Mouse (Mus musculus): ENCODE measurements around the gene Prdm10. TPM values are rescaled to one million over a fixed set of nuclear protein-coding genes. Genes with fewer than 3 reads are reported as not detected.

The Prdm10 gene
- polyA plus RNA-seq, 2 experiments = 2.3 to 4.9 TPM

DNA sequence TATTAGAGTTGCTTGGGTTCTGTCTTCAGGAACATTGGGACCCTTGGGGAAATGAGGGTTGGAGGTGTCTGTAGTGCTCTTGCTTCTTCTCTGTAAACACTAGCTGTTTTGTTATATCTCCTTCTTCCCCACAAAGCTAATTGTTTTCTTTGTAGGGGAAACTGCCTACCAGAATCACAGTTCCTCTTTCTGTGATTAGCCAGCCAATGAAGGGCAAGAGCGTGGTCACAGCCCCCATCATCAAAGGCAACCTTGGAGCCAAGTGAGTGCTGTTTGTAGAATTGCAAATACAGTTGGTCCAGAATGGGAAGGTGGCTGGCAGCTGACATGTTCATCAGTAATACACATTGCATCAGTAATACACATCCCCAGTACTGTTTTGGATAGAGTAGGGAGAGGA is 138.5 kb downstream of the Prdm10 start:
- no peak for TF ChIP-seq CTCF (IDR thresholded peaks at IDR 0.05; ENCODE audit: low read depth)
- no peak for TF ChIP-seq EP300 (IDR thresholded peaks at IDR 0.05; ENCODE audit: low read depth)
- H3K27me3 ChIP-seq (ENCODE audit: control insufficient read depth, insufficient read depth, low read length) = no peaks in the 10 kb centered on the region
- ATAC-seq (ENCODE audit: insufficient read depth) = no peak
- no peak overlapping the region for H3K4me2 ChIP-seq (ENCODE audit: low read depth)
- H3K9me3 ChIP-seq (ENCODE audit: control insufficient read depth, low read length) = no peaks in the 10 kb centered on the region
- no peak for DNase-seq (ENCODE audit: low read depth in 3 of 3, low spot score in 3 of 3)
- no peak overlapping the region for H3K27ac ChIP-seq
- H3K9ac ChIP-seq (replicated peaks) = no peak overlapping the region
- H3K36me3 ChIP-seq (replicated peaks; ENCODE audit: control insufficient read depth, insufficient read depth, low read depth) = peaks cover 37% of the 10 kb centered on the region
- H3K4me1 ChIP-seq (replicated peaks; ENCODE audit: control insufficient read depth in 2 of 2, insufficient read depth in 2 of 2, low read length in 1 of 2) = peaks cover 9% of the 10 kb centered on the region in 2 experiments
- no peak overlapping the region for H3K4me3 ChIP-seq (ENCODE audit: insufficient read depth in 1 of 2, low read depth in 2 of 2, low read length in 2 of 2)
- 74% methylated on average over 1 of the region's 1 CpGs for WGBS (ENCODE audit: insufficient replicate concordance)

- 30% methylated on average over 5 of the region's 5 CpGs for WGBS (ENCODE audit: insufficient replicate concordance)
- no peaks in the 10 kb centered on the region for H3K9me3 ChIP-seq (ENCODE audit: control insufficient read depth, low read length)
- no peak overlapping the region for H3K4me3 ChIP-seq (ENCODE audit: insufficient read depth in 1 of 2, low read depth in 2 of 2, low read length in 2 of 2)
- H3K27me3 ChIP-seq (ENCODE audit: control insufficient read depth, insufficient read depth, low read length) = no peaks in the 10 kb centered on the region
- H3K36me3 ChIP-seq (replicated peaks; ENCODE audit: control insufficient read depth, insufficient read depth, low read depth) = peaks cover 17% of the 10 kb centered on the region
- H3K9ac ChIP-seq (replicated peaks) = peak overlapping the region; percentile 7; the same call in 1 of the 2 replicates
- no peak for TF ChIP-seq CTCF (IDR thresholded peaks at IDR 0.05; ENCODE audit: low read depth)
- peaks cover 9 to 11% of the 10 kb centered on the region in 2 experiments for H3K4me1 ChIP-seq (replicated peaks; ENCODE audit: control insufficient read depth in 2 of 2, insufficient read depth in 2 of 2, low read length in 1 of 2)
- ATAC-seq (ENCODE audit: insufficient read depth) = peak; percentile 95
- H3K27ac ChIP-seq = no peak overlapping the region
- peak; percentile 32 to 44 (median 32) for DNase-seq (ENCODE audit: low read depth in 3 of 3, low spot score in 3 of 3)
- H3K4me2 ChIP-seq (ENCODE audit: low read depth) = peak overlapping the region; percentile 33
Measured at GRCm38 (mm10) chr9:31422143-31422542, 141.8 kb downstream of the Prdm10 start.

DNA sequence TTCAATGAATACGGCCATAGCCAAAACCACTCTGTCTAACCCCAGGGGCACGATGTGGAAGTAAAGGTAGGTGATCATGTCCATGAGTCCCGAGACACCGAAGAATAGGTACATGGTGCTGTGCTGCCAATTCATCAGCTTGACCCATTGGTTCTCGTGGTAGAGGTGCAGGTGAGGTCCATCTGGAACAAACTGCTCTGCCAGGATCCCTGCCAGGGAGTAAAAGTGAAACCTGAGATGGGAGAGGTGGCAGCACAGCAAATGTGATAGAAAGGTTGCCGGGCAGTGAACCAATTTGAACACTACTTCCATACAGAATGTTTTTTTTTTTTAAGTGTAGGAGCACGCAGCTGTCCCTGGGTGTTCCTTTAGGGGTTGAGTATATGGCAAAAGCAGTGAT is 148.6 kb downstream of the Prdm10 start:
- no peak overlapping the region for H3K4me2 ChIP-seq (ENCODE audit: low read depth)
- H3K4me1 ChIP-seq (replicated peaks; ENCODE audit: control insufficient read depth in 2 of 2, insufficient read depth in 2 of 2, low read length in 1 of 2) = 0 out of 4 replicates have a peak, but pooled peaks cover 0 to 2% of the 10 kb centered on the region in 2 experiments
- no peaks in the 10 kb centered on the region for H3K9me3 ChIP-seq (ENCODE audit: control insufficient read depth, low read length)
- H3K27ac ChIP-seq = no peak overlapping the region
- TF ChIP-seq EP300 (IDR thresholded peaks at IDR 0.05; ENCODE audit: low read depth) = no peak
- H3K4me3 ChIP-seq (ENCODE audit: insufficient read depth in 1 of 2, low read depth in 2 of 2, low read length in 2 of 2) = no peak overlapping the region
- no peaks in the 10 kb centered on the region for H3K36me3 ChIP-seq (replicated peaks; ENCODE audit: control insufficient read depth, insufficient read depth, low read depth)
- WGBS (ENCODE audit: insufficient replicate concordance) = 71% methylated on average over 7 of the region's 7 CpGs
- no peaks in the 10 kb centered on the region for H3K27me3 ChIP-seq (ENCODE audit: control insufficient read depth, insufficient read depth, low read length)
- ATAC-seq (ENCODE audit: insufficient read depth) = no peak
- DNase-seq (ENCODE audit: low read depth in 3 of 3, low spot score in 3 of 3) = no peak
- no peak overlapping the region for H3K9ac ChIP-seq (replicated peaks)

GRCm38 (mm10) chr9:31430011-31430410 is 149.7 kb downstream of the Prdm10 start:
- no peak for DNase-seq (ENCODE audit: low read depth in 3 of 3, low spot score in 3 of 3)
- no peaks in the 10 kb centered on the region for H3K36me3 ChIP-seq (replicated peaks; ENCODE audit: control insufficient read depth, insufficient read depth, low read depth)
- H3K27ac ChIP-seq = no peak overlapping the region

More at GRCm38 (mm10) chr9:31430011-31430410, 149.7 kb downstream of the Prdm10 start:
- H3K9ac ChIP-seq (replicated peaks) = no peak overlapping the region
- no peak for ATAC-seq (ENCODE audit: insufficient read depth)
- no peak overlapping the region for H3K4me2 ChIP-seq (ENCODE audit: low read depth)
- no peaks in the 10 kb centered on the region for H3K9me3 ChIP-seq (ENCODE audit: control insufficient read depth, low read length)
- WGBS (ENCODE audit: insufficient replicate concordance) = 60% methylated on average over 9 of the region's 9 CpGs
- no peaks in the 10 kb centered on the region for H3K27me3 ChIP-seq (ENCODE audit: control insufficient read depth, insufficient read depth, low read length)
- TF ChIP-seq CTCF (IDR thresholded peaks at IDR 0.05; ENCODE audit: low read depth) = no peak
- no peak for TF ChIP-seq EP300 (IDR thresholded peaks at IDR 0.05; ENCODE audit: low read depth)
- H3K4me3 ChIP-seq (ENCODE audit: insufficient read depth in 1 of 2, low read depth in 2 of 2, low read length in 2 of 2) = no peak overlapping the region
- H3K4me1 ChIP-seq (replicated peaks; ENCODE audit: control insufficient read depth in 2 of 2, insufficient read depth in 2 of 2, low read length in 1 of 2) = no peaks in the 10 kb centered on the region

Other genes starting within 250 kb of the Prdm10 start
- 3.0 and 4.0 TPM in 2 replicates for gene Zbtb44, start 249.9 kb upstream of the Prdm10 start, polyA plus RNA-seq (2012; rRNA removed)
- 5.6 and 6.3 TPM in 2 replicates for gene Zbtb44, start 249.9 kb upstream of the Prdm10 start, polyA plus RNA-seq (2014; fragmentation: Nextera tagmentation; extraction: Ambion mirVana)
- 0.22 and 0.37 TPM in 2 replicates for gene St14, start 148.7 kb upstream of the Prdm10 start, polyA plus RNA-seq (2012; rRNA removed)
- gene St14, start 148.7 kb upstream of the Prdm10 start, polyA plus RNA-seq (2014; fragmentation: Nextera tagmentation; extraction: Ambion mirVana) = 0.14 and 0.33 TPM in 2 replicates
- gene Aplp2, start 68.7 kb upstream of the Prdm10 start, polyA plus RNA-seq (2012; rRNA removed) = 111 and 120 TPM in 2 replicates
- 163 and 182 TPM in 2 replicates for gene Aplp2, start 68.7 kb upstream of the Prdm10 start, polyA plus RNA-seq (2014; fragmentation: Nextera tagmentation; extraction: Ambion mirVana)
- 5.6 TPM in 2 replicates for gene Nfrkb, start 105.7 kb downstream of the Prdm10 start, polyA plus RNA-seq (2012; rRNA removed)
- 4.8 and 5.9 TPM in 2 replicates for gene Nfrkb, start 105.7 kb downstream of the Prdm10 start, polyA plus RNA-seq (2014; fragmentation: Nextera tagmentation; extraction: Ambion mirVana)
- 0.39 TPM in 1 of 2 replicates, not detected in the other for gene Tmem45b, start 183.9 kb downstream of the Prdm10 start, polyA plus RNA-seq (2012; rRNA removed)
- gene Tmem45b, start 183.9 kb downstream of the Prdm10 start, polyA plus RNA-seq (2014; fragmentation: Nextera tagmentation; extraction: Ambion mirVana) = not detected in 2 replicates